Mouse (Mus musculus): ENCODE data around the gene Ptprm. TPM values are rescaled to one million over a fixed set of nuclear protein-coding genes. Genes with fewer than 3 reads are reported as not detected.

Ptprm gene
- polyA plus RNA-seq, 1 experiment = 4.4 TPM

DNA sequence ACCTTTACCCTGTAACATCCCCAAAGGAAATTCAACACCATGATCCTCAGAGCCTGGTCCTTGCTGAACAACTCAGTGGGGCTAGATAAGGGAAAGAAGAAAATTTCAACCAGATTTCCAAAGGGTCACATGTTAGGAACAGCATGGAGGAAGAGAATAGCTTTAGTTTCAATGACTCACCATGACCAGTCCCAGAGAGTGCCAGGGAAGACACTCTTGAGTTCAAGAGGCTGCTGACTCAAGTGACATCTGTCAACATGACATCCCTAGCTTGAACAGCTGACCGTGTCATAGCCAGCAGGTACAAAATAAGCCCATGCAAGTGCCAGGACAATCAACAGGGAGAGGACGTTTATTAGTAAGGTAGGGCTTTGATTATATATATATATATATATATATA is 182.9 kb downstream of the Ptprm start:
- Histone ChIP-seq H3K36me3 (ENCODE audit: control insufficient read depth, insufficient read depth, low read length) (no peaks in the 10 kb centered on the region), H3K27me3 (ENCODE audit: control insufficient read depth, insufficient read depth, low read length) (no peaks in the 10 kb centered on the region), H3K27ac (ENCODE audit: control insufficient read depth, insufficient read depth, low read length) (no peak overlapping the region), H3K4me3 (ENCODE audit: control insufficient read depth, insufficient read depth, low read length) (no peak overlapping the region), H3K4me1 (replicated peaks; ENCODE audit: control insufficient read depth, insufficient read depth, low read length) (no peaks in the 10 kb centered on the region)
- TF ChIP-seq POLR2A (IDR thresholded peaks at IDR 0.05; ENCODE audit: control insufficient read depth, extremely low read depth, insufficient read depth, low read length, poor library complexity) (no peak), CTCF (IDR thresholded peaks at IDR 0.05; ENCODE audit: borderline replicate concordance, control insufficient read depth, extremely low read depth, insufficient read depth, low read length, poor library complexity) (no peak)
- WGBS = 85% methylated on average over 2 of the region's 2 CpGs
- DNase-seq = no peak

DNA sequence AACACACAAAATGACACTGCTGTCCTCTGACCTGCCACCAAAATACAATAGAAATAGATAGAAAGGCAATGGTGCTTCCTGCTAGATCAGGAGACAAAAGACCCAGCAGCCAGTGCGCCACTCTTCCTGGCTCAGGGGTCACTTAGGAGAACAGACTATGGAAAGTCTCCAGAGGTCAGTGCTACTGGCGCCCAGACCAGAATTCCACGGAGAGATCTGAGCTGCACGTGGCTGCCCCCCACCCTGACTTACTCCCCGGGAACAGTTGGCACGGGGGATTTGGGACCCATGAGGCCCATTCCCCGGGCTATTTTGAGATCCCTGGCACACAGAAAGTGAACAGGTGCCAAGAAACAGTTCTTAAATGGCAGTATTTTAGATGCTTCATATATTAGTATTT is 183.6 kb downstream of the Ptprm start:
- DNase-seq = no peak
- TF ChIP-seq POLR2A (IDR thresholded peaks at IDR 0.05; ENCODE audit: control insufficient read depth, extremely low read depth, insufficient read depth, low read length, poor library complexity) (no peak), CTCF (IDR thresholded peaks at IDR 0.05; ENCODE audit: borderline replicate concordance, control insufficient read depth, extremely low read depth, insufficient read depth, low read length, poor library complexity) (no peak)
- WGBS = 90% methylated on average over 7 of the region's 7 CpGs
- H3K4me1 ChIP-seq (replicated peaks; ENCODE audit: control insufficient read depth, insufficient read depth, low read length) = no peaks in the 10 kb centered on the region
- no peaks in the 10 kb centered on the region for H3K36me3 ChIP-seq (ENCODE audit: control insufficient read depth, insufficient read depth, low read length)
- H3K27me3 ChIP-seq (ENCODE audit: control insufficient read depth, insufficient read depth, low read length) = no peaks in the 10 kb centered on the region
- no peak overlapping the region for H3K27ac ChIP-seq (ENCODE audit: control insufficient read depth, insufficient read depth, low read length)
- no peak overlapping the region for H3K4me3 ChIP-seq (ENCODE audit: control insufficient read depth, insufficient read depth, low read length)

DNA sequence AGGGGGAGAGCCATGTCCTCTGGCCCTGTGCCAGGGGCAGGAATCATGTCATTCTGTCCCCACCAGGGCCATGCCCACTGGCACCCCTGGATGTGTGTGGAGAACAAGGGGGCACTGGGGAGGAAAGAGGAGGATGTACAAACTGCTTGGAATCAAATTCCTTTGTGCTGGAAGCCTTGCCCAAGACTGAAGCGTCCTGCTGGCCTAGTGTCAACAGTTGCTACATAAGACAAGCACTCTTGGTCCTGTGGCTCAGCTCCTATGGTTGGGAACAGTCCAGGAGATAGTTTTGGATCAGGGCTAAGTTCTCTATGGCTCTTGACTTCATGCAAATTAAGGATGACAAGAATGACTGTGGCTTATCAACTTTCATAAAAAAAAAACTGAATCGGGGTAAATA is 188.4 kb downstream of the Ptprm start:
- no peaks in the 10 kb centered on the region for H3K36me3 ChIP-seq (ENCODE audit: control insufficient read depth, insufficient read depth, low read length)
- DNase-seq = no peak
- H3K27me3 ChIP-seq (ENCODE audit: control insufficient read depth, insufficient read depth, low read length) = no peaks in the 10 kb centered on the region
- no peak overlapping the region for H3K27ac ChIP-seq (ENCODE audit: control insufficient read depth, insufficient read depth, low read length)
- TF ChIP-seq POLR2A (IDR thresholded peaks at IDR 0.05; ENCODE audit: control insufficient read depth, extremely low read depth, insufficient read depth, low read length, poor library complexity) (no peak), CTCF (IDR thresholded peaks at IDR 0.05; ENCODE audit: borderline replicate concordance, control insufficient read depth, extremely low read depth, insufficient read depth, low read length, poor library complexity) (no peak)
- H3K4me1 ChIP-seq (replicated peaks; ENCODE audit: control insufficient read depth, insufficient read depth, low read length) = no peaks in the 10 kb centered on the region
- 88% methylated on average over 2 of the region's 2 CpGs for WGBS
- H3K4me3 ChIP-seq (ENCODE audit: control insufficient read depth, insufficient read depth, low read length) = no peak overlapping the region

DNA sequence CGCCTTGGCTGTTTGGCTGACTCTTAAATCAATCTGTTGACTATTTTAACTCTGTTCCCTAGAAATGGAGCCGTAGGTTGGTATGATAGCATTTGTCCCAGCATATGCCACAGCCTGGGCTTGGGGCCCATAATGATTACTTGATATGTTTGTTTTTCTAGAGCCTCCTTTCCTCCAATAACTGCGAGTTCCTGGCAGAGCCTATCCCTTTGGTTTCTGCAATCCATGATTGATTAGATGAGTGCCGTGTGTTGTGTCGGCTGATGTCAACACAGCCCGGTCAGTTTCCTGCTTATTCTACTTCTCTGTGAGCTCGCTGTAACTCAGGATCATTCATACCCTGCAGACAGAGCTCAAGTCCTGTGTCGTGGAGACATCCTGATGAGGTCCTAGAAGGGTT is 194.6 kb downstream of the Ptprm start:
- TF ChIP-seq CTCF (IDR thresholded peaks at IDR 0.05; ENCODE audit: borderline replicate concordance, control insufficient read depth, extremely low read depth, insufficient read depth, low read length, poor library complexity) (no peak), POLR2A (IDR thresholded peaks at IDR 0.05; ENCODE audit: control insufficient read depth, extremely low read depth, insufficient read depth, low read length, poor library complexity) (no peak)
- Histone ChIP-seq H3K27ac (ENCODE audit: control insufficient read depth, insufficient read depth, low read length) (no peak overlapping the region), H3K4me3 (ENCODE audit: control insufficient read depth, insufficient read depth, low read length) (no peak overlapping the region), H3K27me3 (ENCODE audit: control insufficient read depth, insufficient read depth, low read length) (no peaks in the 10 kb centered on the region), H3K36me3 (ENCODE audit: control insufficient read depth, insufficient read depth, low read length) (no peaks in the 10 kb centered on the region), H3K4me1 (replicated peaks; ENCODE audit: control insufficient read depth, insufficient read depth, low read length) (no peaks in the 10 kb centered on the region)
- WGBS = 83% methylated on average over 8 of the region's 8 CpGs
- DNase-seq = no peak

DNA sequence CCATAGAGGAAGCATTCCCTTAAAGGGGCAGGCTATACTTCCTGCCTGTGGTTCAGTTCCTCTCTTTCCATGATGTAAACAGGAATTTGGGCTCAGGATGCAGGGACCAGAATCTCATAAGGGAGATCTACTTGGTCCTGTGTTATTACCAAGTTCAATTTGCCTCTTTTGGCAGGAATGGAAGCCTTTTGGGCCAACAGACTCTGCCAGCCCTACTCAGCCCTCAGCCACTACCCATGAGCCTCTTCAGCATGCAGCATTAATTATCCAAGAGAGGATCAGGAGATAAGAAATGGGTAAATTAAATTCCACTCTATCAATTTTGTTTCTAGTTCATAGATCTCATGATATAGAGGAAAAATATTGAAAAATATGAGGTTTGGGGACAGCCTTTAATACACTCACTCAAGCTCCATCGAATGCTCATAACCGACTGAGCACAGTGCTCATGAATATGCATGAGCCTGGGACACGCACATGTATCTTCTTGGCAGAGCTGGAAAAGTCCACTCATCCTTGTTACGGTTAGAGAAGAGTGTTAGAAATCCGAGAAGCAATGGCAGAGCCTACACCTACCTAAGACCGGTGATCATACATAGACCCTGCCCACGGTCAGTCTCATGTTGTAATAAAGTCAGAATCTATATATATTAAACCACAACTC is 197.0 kb downstream of the Ptprm start:
- Histone ChIP-seq H3K27ac (ENCODE audit: control insufficient read depth, insufficient read depth, low read length) (no peak overlapping the region), H3K4me3 (ENCODE audit: control insufficient read depth, insufficient read depth, low read length) (no peak overlapping the region), H3K4me1 (replicated peaks; ENCODE audit: control insufficient read depth, insufficient read depth, low read length) (no peaks in the 10 kb centered on the region), H3K27me3 (ENCODE audit: control insufficient read depth, insufficient read depth, low read length) (no peaks in the 10 kb centered on the region), H3K36me3 (ENCODE audit: control insufficient read depth, insufficient read depth, low read length) (no peaks in the 10 kb centered on the region)
- TF ChIP-seq POLR2A (IDR thresholded peaks at IDR 0.05; ENCODE audit: control insufficient read depth, extremely low read depth, insufficient read depth, low read length, poor library complexity) (no peak), CTCF (IDR thresholded peaks at IDR 0.05; ENCODE audit: borderline replicate concordance, control insufficient read depth, extremely low read depth, insufficient read depth, low read length, poor library complexity) (no peak)
- no peak for DNase-seq
- WGBS = 95% methylated on average over 7 of the region's 7 CpGs

DNA sequence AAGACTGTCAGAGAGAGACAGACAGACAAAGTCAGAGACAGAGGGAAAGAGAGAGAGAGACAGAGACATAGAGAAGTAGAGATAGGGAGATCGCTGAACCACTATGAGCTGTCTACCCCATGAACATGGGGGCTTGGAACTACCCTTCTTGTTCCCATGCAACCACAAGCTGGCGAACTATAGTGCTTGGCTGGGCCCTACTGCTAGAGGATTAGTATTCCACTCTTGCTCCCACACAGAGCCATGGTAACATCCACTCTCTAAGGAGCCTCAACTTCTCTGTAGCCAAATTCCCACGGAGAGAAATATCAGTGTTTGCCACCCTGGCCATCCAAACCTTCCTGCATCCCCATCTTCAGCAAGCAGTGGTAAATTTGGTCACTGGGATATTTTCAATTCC is 202.0 kb downstream of the Ptprm start:
- 87% methylated on average over 3 of the region's 3 CpGs for WGBS
- no peak for DNase-seq
- no peaks in the 10 kb centered on the region for H3K4me1 ChIP-seq (replicated peaks; ENCODE audit: control insufficient read depth, insufficient read depth, low read length)
- no peak overlapping the region for H3K27ac ChIP-seq (ENCODE audit: control insufficient read depth, insufficient read depth, low read length)
- no peaks in the 10 kb centered on the region for H3K36me3 ChIP-seq (ENCODE audit: control insufficient read depth, insufficient read depth, low read length)
- H3K27me3 ChIP-seq (ENCODE audit: control insufficient read depth, insufficient read depth, low read length) = no peaks in the 10 kb centered on the region
- H3K4me3 ChIP-seq (ENCODE audit: control insufficient read depth, insufficient read depth, low read length) = no peak overlapping the region
- TF ChIP-seq CTCF (IDR thresholded peaks at IDR 0.05; ENCODE audit: borderline replicate concordance, control insufficient read depth, extremely low read depth, insufficient read depth, low read length, poor library complexity) (no peak), POLR2A (IDR thresholded peaks at IDR 0.05; ENCODE audit: control insufficient read depth, extremely low read depth, insufficient read depth, low read length, poor library complexity) (no peak)

DNA sequence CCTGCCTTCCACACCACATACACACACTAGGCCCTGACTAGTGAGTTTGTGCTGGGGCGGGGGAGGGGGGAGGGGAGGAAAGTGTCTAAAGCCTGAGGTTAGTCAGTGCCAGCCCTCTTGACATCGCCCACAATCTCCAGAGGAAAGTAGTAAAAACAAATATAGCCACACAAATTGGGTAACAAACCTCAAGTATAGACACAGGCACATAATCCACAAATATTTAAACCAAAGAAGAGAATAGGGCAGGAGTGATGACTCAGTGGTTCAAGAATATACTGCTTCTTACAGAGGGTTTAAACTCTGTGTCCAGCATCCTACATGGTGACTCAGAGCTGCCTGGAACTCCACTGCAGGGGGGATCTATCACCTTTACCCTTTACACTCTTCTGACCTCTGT is 203.8 kb downstream of the Ptprm start:
- H3K27me3 ChIP-seq (ENCODE audit: control insufficient read depth, insufficient read depth, low read length) = no peaks in the 10 kb centered on the region
- DNase-seq = no peak

More for the DNA sequence above, 203.8 kb downstream of the Ptprm start:
- Histone ChIP-seq H3K4me3 (ENCODE audit: control insufficient read depth, insufficient read depth, low read length) (no peak overlapping the region), H3K4me1 (replicated peaks; ENCODE audit: control insufficient read depth, insufficient read depth, low read length) (no peaks in the 10 kb centered on the region), H3K36me3 (ENCODE audit: control insufficient read depth, insufficient read depth, low read length) (no peaks in the 10 kb centered on the region), H3K27ac (ENCODE audit: control insufficient read depth, insufficient read depth, low read length) (no peak overlapping the region)
- TF ChIP-seq CTCF (IDR thresholded peaks at IDR 0.05; ENCODE audit: borderline replicate concordance, control insufficient read depth, extremely low read depth, insufficient read depth, low read length, poor library complexity) (no peak), POLR2A (IDR thresholded peaks at IDR 0.05; ENCODE audit: control insufficient read depth, extremely low read depth, insufficient read depth, low read length, poor library complexity) (no peak)
- 81% methylated on average over 2 of the region's 2 CpGs for WGBS

Measured in thymus, adult 2 months (tissue).